Mouse (Mus musculus): ENCODE data around the gene Itch.

- TF ChIP-seq CTCF (IDR thresholded peaks at IDR 0.05; ENCODE audit: low read depth, low read length): no peak
- TF ChIP-seq POLR2A (IDR thresholded peaks at IDR 0.05; ENCODE audit: borderline replicate concordance, low read depth, low read length): no peak
These were observed 116.3 kb downstream of the Itch start for GRCm38 (mm10) chr2:155249588-155249987.
